Comparison of ENCODE assay signal across 10 mouse cellular contexts in genomic region chr1:36131154-36131553, GRCm38 (mm10).
A peak's percentile ranks its signal among the peaks of the same experiment; 100 is the strongest.
DNase-seq lines count a peak whose midpoint lies in the region; ATAC-seq and TF ChIP-seq lines count a peak whose summit lies in the region.
"Had no signal": no experiment of that assay in that cellular context is flagged by ENCODE, and none has a peak within 500 bp of the region (broad histone marks: within the 10 kb centered on the region; RNA-seq: fewer than 3 reads in every experiment).

No protein-coding gene starts in this region.

- WGBS in liver, embryonic 11.5 days = 28% methylated on average over 4 of the region's 4 CpGs
- 67% methylated on average over 4 of the region's 4 CpGs for WGBS in embryonic facial prominence, embryonic 10.5 days

- peak overlapping the region; percentile 72 for H3K27ac ChIP-seq in liver, embryonic 11.5 days (ENCODE audit: low read depth, low read length)
- no peak overlapping the region for H3K27ac ChIP-seq in embryonic facial prominence, embryonic 10.5 days (replicated peaks)

- H3K4me3 ChIP-seq in G1E (ENCODE audit: low read depth, low read length) = peak overlapping the region; percentile 28; the same call in 1 of the 2 replicates
- no peak overlapping the region for H3K4me3 ChIP-seq in liver, embryonic 11.5 days (ENCODE audit: low read depth, low read length)
- H3K4me3 ChIP-seq in embryonic facial prominence, embryonic 10.5 days = no peak overlapping the region

- peak; percentile 40 for DNase-seq in adrenal gland, postnatal 14 days
- no peak for DNase-seq in adrenal gland, adult 8-10 months
- peak; percentile 39 for DNase-seq in G1E (ENCODE audit: low spot score)
- no peak for DNase-seq in liver, embryonic 11.5 days (ENCODE audit: low spot score)
- DNase-seq in thymus, adult 18-20 months = peak; percentile 28 to 53
- DNase-seq in layer of hippocampus, adult 9-10 months (ENCODE audit: low spot score) = no peak
- no peak for DNase-seq in ovary, postnatal 14 days (ENCODE audit: low spot score)
- no peak for DNase-seq in embryonic facial prominence, embryonic 10.5 days (ENCODE audit: low spot score)
- DNase-seq: gastrocnemius, postnatal 14 days; lung, postnatal 36 days had no signal

- TF ChIP-seq CTCF in G1E (IDR thresholded peaks at IDR 0.05; ENCODE audit: low read depth, low read length) = no peak

- no peak for ATAC-seq in G1E (ENCODE audit: extremely low read depth, insufficient number of reproducible peaks, low FRiP score, poor library complexity, severe bottlenecking)
- ATAC-seq in liver, embryonic 11.5 days (replicated peaks; ENCODE audit: low FRiP score) = no peak

- no peaks in the 10 kb centered on the region for H3K9me3 ChIP-seq in G1E (replicated peaks)
- H3K9me3 ChIP-seq in liver, embryonic 11.5 days (ENCODE audit: control insufficient read depth, low read length) = no peaks in the 10 kb centered on the region
- no peaks in the 10 kb centered on the region for H3K9me3 ChIP-seq in embryonic facial prominence, embryonic 10.5 days

- H3K4me2 ChIP-seq in liver, embryonic 11.5 days = peak overlapping the region; percentile 53

- H3K36me3 ChIP-seq in G1E (replicated peaks) = peaks cover 12% of the 10 kb centered on the region
- no peaks in the 10 kb centered on the region for H3K36me3 ChIP-seq in liver, embryonic 11.5 days (ENCODE audit: control insufficient read depth, insufficient read depth, low read length)
- no peaks in the 10 kb centered on the region for H3K36me3 ChIP-seq in embryonic facial prominence, embryonic 10.5 days (replicated peaks)

- peaks cover 76% of the 10 kb centered on the region for H3K4me1 ChIP-seq in G1E (ENCODE audit: insufficient read depth, low read depth, low read length)
- peaks cover 38% of the 10 kb centered on the region for H3K4me1 ChIP-seq in liver, embryonic 11.5 days (replicated peaks; ENCODE audit: control insufficient read depth, insufficient read depth, low read length)
- peaks cover 9% of the 10 kb centered on the region; the same call in 1 of the 2 replicates for H3K4me1 ChIP-seq in embryonic facial prominence, embryonic 10.5 days

- H3K9ac ChIP-seq in liver, embryonic 11.5 days (ENCODE audit: low read depth, low read length) = peak overlapping the region; percentile 31; the same call in 1 of the 2 replicates

- no peaks in the 10 kb centered on the region for H3K27me3 ChIP-seq in G1E (ENCODE audit: insufficient read depth, low read length)
- no peaks in the 10 kb centered on the region for H3K27me3 ChIP-seq in liver, embryonic 11.5 days (replicated peaks; ENCODE audit: control insufficient read depth, insufficient read depth, low read length)
- no peaks in the 10 kb centered on the region for H3K27me3 ChIP-seq in embryonic facial prominence, embryonic 10.5 days (replicated peaks; ENCODE audit: low read depth, poor library complexity, severe bottlenecking)

Comparison
In these comparisons a context has a peak if more than half of its experiments do, and no peak if none do; other contexts are left out.
1. DNase-seq: peak in adrenal gland, postnatal 14 days (single experiment), G1E (single experiment) and thymus, adult 18-20 months (2 of 2); none in adrenal gland, adult 8-10 months (single experiment), liver, embryonic 11.5 days (single experiment), layer of hippocampus, adult 9-10 months (single experiment), ovary, postnatal 14 days (single experiment) and embryonic facial prominence, embryonic 10.5 days (single experiment).